Comparison of ENCODE assay signal across 10 mouse cellular contexts in genomic region chr1:168417626-168418025, GRCm38 (mm10). TPM values are rescaled to one million over a fixed set of nuclear protein-coding genes. Genes with fewer than 3 reads are reported as not detected.
A peak's percentile ranks its signal among the peaks of the same experiment; 100 is the strongest.
DNase-seq lines count a peak whose midpoint lies in the region; ATAC-seq and TF ChIP-seq lines count a peak whose summit lies in the region.
"Had no signal": no experiment of that assay in that cellular context is flagged by ENCODE, and none has a peak within 500 bp of the region (broad histone marks: within the 10 kb centered on the region; RNA-seq: fewer than 3 reads in every experiment).

No protein-coding gene starts in this region.

- peak; percentile 47 for DNase-seq in embryo, embryonic 11 days
- DNase-seq in embryo, embryonic 9.5 days (ENCODE audit: extremely low spot score), result no peak
- no peak for DNase-seq in midbrain, embryonic 10.5 days (ENCODE audit: low spot score)
- no peak for DNase-seq in midbrain, postnatal 0 days (ENCODE audit: low spot score)
- DNase-seq in hindbrain, embryonic 10.5 days (ENCODE audit: low spot score), result no peak
- DNase-seq in retina, embryonic 14.5 days (ENCODE audit: low spot score), result no peak
- no peak for DNase-seq in left cerebral cortex, postnatal 36 days (ENCODE audit: low spot score in 2 of 2)

- peaks cover 17% of the 10 kb centered on the region for H3K27me3 ChIP-seq in midbrain, embryonic 10.5 days (ENCODE audit: low read depth, poor library complexity, severe bottlenecking)
- H3K27me3 ChIP-seq in midbrain, postnatal 0 days (ENCODE audit: insufficient read depth, low read length), result no peaks in the 10 kb centered on the region
- H3K27me3 ChIP-seq in hindbrain, embryonic 10.5 days (ENCODE audit: insufficient read depth, poor library complexity, severe bottlenecking), result no peaks in the 10 kb centered on the region
- no peaks in the 10 kb centered on the region for H3K27me3 ChIP-seq in midbrain, embryonic 16.5 days (ENCODE audit: control insufficient read depth, insufficient read depth, low read depth, low read length)

- no peak for TF ChIP-seq CTCF in midbrain, postnatal 0 days (IDR thresholded peaks at IDR 0.05)

- no peak overlapping the region for H3K4me2 ChIP-seq in midbrain, postnatal 0 days (ENCODE audit: low read depth, low read length, poor library complexity, severe bottlenecking)
- H3K4me2 ChIP-seq in midbrain, embryonic 16.5 days (ENCODE audit: low read length), result peak overlapping the region; percentile 32; the same call in 1 of the 2 replicates

- no peak overlapping the region for H3K9ac ChIP-seq in midbrain, postnatal 0 days (replicated peaks; ENCODE audit: low read length, poor library complexity, severe bottlenecking)
- H3K9ac ChIP-seq in midbrain, embryonic 16.5 days (ENCODE audit: low read depth, low read length), result peak overlapping the region; percentile 21; the same call in 1 of the 2 replicates

- ATAC-seq in midbrain, postnatal 0 days (ENCODE audit: low FRiP score), result no peak
- ATAC-seq in midbrain, embryonic 16.5 days, result no peak
- ATAC-seq: intestine, postnatal 0 days had no signal

- H3K27ac ChIP-seq in midbrain, embryonic 10.5 days (replicated peaks), result peak overlapping the region; percentile 76
- H3K27ac ChIP-seq in midbrain, postnatal 0 days (ENCODE audit: low read depth, low read length), result no peak overlapping the region
- H3K27ac ChIP-seq in hindbrain, embryonic 10.5 days, result peak overlapping the region; percentile 66
- peak overlapping the region; percentile 54; the same call in 1 of the 2 replicates for H3K27ac ChIP-seq in midbrain, embryonic 16.5 days (ENCODE audit: low read length)

- peaks cover 66% of the 10 kb centered on the region for H3K36me3 ChIP-seq in midbrain, embryonic 10.5 days
- no peaks in the 10 kb centered on the region; the same call in 1 of the 2 replicates for H3K36me3 ChIP-seq in midbrain, postnatal 0 days (ENCODE audit: insufficient read depth, low read length)
- H3K36me3 ChIP-seq in hindbrain, embryonic 10.5 days, result peaks cover 68% of the 10 kb centered on the region
- H3K36me3 ChIP-seq in midbrain, embryonic 16.5 days (ENCODE audit: control insufficient read depth, insufficient read depth, low read length), result no peaks in the 10 kb centered on the region
- H3K36me3 ChIP-seq: G1E had no signal

- H3K4me3 ChIP-seq in midbrain, embryonic 10.5 days, result no peak overlapping the region; the same call in 1 of the 2 replicates
- H3K4me3 ChIP-seq in midbrain, postnatal 0 days (ENCODE audit: low read depth, low read length), result no peak overlapping the region
- 0 out of 2 replicates have a peak overlapping the region, but pooled peaks have one; percentile 20 for H3K4me3 ChIP-seq in hindbrain, embryonic 10.5 days
- no peak overlapping the region for H3K4me3 ChIP-seq in midbrain, embryonic 16.5 days (ENCODE audit: low read depth, low read length)

- intact Hi-C loops in left cerebral cortex, postnatal 36 days (cut with DNase I), result no loop called here

- WGBS in midbrain, embryonic 10.5 days, result 27% methylated on average over 6 of the region's 6 CpGs
- 36% methylated on average over 6 of the region's 6 CpGs for WGBS in midbrain, postnatal 0 days
- 29% methylated on average over 6 of the region's 6 CpGs for WGBS in hindbrain, embryonic 10.5 days
- 17% methylated on average over 6 of the region's 6 CpGs for WGBS in midbrain, embryonic 16.5 days

- no peaks in the 10 kb centered on the region for H3K9me3 ChIP-seq in midbrain, embryonic 10.5 days (replicated peaks)
- no peaks in the 10 kb centered on the region for H3K9me3 ChIP-seq in midbrain, postnatal 0 days (ENCODE audit: low read length)
- no peaks in the 10 kb centered on the region for H3K9me3 ChIP-seq in hindbrain, embryonic 10.5 days
- H3K9me3 ChIP-seq in midbrain, embryonic 16.5 days (replicated peaks; ENCODE audit: control insufficient read depth, low read length, poor library complexity, severe bottlenecking), result no peaks in the 10 kb centered on the region

- H3K4me1 ChIP-seq in midbrain, embryonic 10.5 days, result peaks cover 46% of the 10 kb centered on the region
- peaks cover 10% of the 10 kb centered on the region for H3K4me1 ChIP-seq in midbrain, postnatal 0 days (ENCODE audit: insufficient read depth, low read length)
- peaks cover 54% of the 10 kb centered on the region for H3K4me1 ChIP-seq in hindbrain, embryonic 10.5 days (replicated peaks)
- H3K4me1 ChIP-seq in midbrain, embryonic 16.5 days (ENCODE audit: control insufficient read depth, insufficient read depth, low read length), result peaks cover 43% of the 10 kb centered on the region

RNA-seq across cellular contexts. Expression of gene Pbx1, which starts 14.4 kb away (rescaled TPM):
- 34.9 and 42.3 TPM in 2 replicates for polyA plus RNA-seq in midbrain, embryonic 10.5 days (2016; fragmentation: Nextera tagmentation; extraction: Ambion mirVana)
- total RNA-seq in midbrain, postnatal 0 days (2014; rRNA removed), result 83.4 and 104 TPM in 2 replicates
- polyA plus RNA-seq in midbrain, postnatal 0 days (2015; fragmentation: Nextera tagmentation; extraction: Ambion mirVana), result 50.6 and 57.6 TPM in 2 replicates
- 34.4 and 35.4 TPM in 2 replicates for polyA plus RNA-seq in hindbrain, embryonic 10.5 days (2016; fragmentation: Nextera tagmentation; extraction: Ambion mirVana)
- polyA plus RNA-seq in midbrain, embryonic 16.5 days (2015; fragmentation: Nextera tagmentation; extraction: Ambion mirVana), result 71.8 and 77.8 TPM in 2 replicates
- total RNA-seq in left cerebral cortex, postnatal 36 days (2021), result 100 to 1,000 TPM; 137 to 149 TPM
- polyA plus RNA-seq: G1E had no signal
